Mouse (Mus musculus) T-helper 2 cell (primary cell): Measurements from ENCODE around the gene Psma3.

Source experiments
- in situ Hi-C: fragments of 300-600 bp; cut with MboI, MseI; formaldehyde crosslinking; loops from one replicate; pipeline ENCODE4 v1.15.1; 2025; ENCODE audit warnings: high pct_unique_total_duplicates

Gene Psma3

GRCm38 (mm10) chr12:71043571-71043970, 69.2 kb downstream of the Psma3 start:
- in situ Hi-C loops, result no loop called here

- in situ Hi-C loops, result no loop called here
Observed at GRCm38 (mm10) chr12:71044488-71044887, 70.1 kb downstream of the Psma3 start.
